Mouse (Mus musculus) lung, adult 2 months (tissue): ENCODE measurements around the gene Tbcel.

ENCODE experiments used
- CTCF ChIP-seq: fragments of 200-500 bp; IDR thresholded peaks from 2 replicates; pipeline ENCODE4 v1.5.1; 2011; ENCODE audit warnings: mild to moderate bottlenecking, low read length, control low read depth; ENCODE audit not compliant: insufficient read depth
- POLR2A ChIP-seq: fragments of 200-500 bp; IDR thresholded peaks from 2 replicates; pipeline ENCODE4 v1.6.1; 2011; ENCODE audit warnings: low read depth, mild to moderate bottlenecking, control low read depth, low read length, borderline replicate concordance; ENCODE audit errors: extremely low read depth

DNA sequence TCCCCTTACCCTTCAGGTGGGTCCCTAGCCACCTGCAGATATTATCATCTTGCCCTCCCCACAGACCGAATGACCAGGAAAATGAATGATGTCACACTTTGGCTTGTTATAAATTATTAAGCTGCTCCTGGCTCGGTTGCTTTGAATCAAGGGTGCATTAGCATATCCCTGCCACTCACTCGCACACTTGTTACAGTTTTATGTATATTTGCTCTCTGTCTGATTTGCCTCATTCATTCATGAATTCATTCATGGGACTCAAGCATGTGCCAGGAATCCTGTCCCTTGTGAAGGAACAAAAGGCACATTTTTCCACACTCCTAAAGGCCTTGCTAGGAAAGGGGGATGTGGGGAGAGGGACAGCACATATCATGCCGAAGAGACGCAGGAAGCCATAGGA, 5.5 kb upstream of the Tbcel start:
- TF ChIP-seq CTCF = no peak
- no peak for TF ChIP-seq POLR2A
